Mouse (Mus musculus): Measurements from ENCODE around the gene Gm1123. TPM values are rescaled to one million over a fixed set of nuclear protein-coding genes. Genes with fewer than 3 reads are reported as not detected.
A peak's percentile ranks its signal among the peaks of the same experiment; 100 is the strongest.

Gene Gm1123
- polyA plus RNA-seq, 1 experiment, result 0.05 TPM

DNA sequence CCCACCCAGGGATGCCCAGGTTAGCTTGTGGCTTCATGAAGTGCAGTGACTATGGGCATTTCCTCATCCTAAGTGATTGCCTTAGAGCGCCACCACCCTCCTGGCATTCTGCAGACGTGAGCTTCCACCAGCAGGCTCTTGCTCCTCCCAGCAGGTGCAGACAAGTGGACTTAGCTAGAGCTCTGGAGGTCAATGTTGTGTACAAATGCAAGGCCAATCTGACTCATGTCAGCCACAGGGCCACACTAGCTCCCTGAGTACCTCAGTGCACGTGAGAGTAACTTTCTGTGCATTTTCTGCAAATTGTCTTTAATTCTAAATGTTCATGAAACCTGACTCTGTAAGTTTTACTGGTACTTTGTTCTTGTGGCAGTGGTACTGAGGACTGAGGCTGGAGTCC lies 19.2 kb downstream of the Gm1123 start:
- no peak for TF ChIP-seq POLR2A (IDR thresholded peaks at IDR 0.05; ENCODE audit: low read depth, low read length)
- no peak for TF ChIP-seq CTCF (IDR thresholded peaks at IDR 0.05; ENCODE audit: extremely low read depth, insufficient read depth, insufficient read length, insufficient replicate concordance)
- no peaks in the 10 kb centered on the region for H3K27me3 ChIP-seq (ENCODE audit: control insufficient read depth, insufficient read depth, low read length)
- H3K36me3 ChIP-seq (ENCODE audit: control insufficient read depth, insufficient read depth, low read length), result no peaks in the 10 kb centered on the region
- 77% methylated on average over 3 of the region's 3 CpGs for WGBS
- no peak overlapping the region for H3K27ac ChIP-seq (ENCODE audit: insufficient read depth, low read length)
- DNase-seq (ENCODE audit: low read depth in 1 of 2, low spot score in 2 of 2), result no peak
- no peaks in the 10 kb centered on the region for H3K4me1 ChIP-seq (ENCODE audit: control insufficient read depth, insufficient read depth, insufficient read length)
- H3K4me3 ChIP-seq (ENCODE audit: extremely low read depth, insufficient read depth, insufficient read length), result no peak overlapping the region

DNA sequence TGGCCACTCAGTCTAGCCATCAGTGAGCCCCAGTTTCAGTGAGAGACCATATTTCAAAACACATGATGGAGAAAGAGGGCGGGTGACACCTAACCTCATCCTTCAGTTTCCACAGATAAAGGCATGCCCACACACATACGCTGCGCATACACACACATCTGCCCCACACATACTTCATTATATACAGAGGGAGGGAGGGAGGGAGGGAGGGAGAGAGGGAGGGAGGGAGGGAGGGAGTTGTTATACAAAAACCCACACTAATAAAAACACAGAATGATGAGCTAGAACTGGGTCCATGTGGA lies 25.7 kb downstream of the Gm1123 start:
- H3K36me3 ChIP-seq (ENCODE audit: control insufficient read depth, insufficient read depth, low read length), result peaks cover 3% of the 10 kb centered on the region; the same call in 1 of the 2 replicates
- TF ChIP-seq POLR2A (IDR thresholded peaks at IDR 0.05; ENCODE audit: low read depth, low read length), result no peak
- no peak for TF ChIP-seq CTCF (IDR thresholded peaks at IDR 0.05; ENCODE audit: extremely low read depth, insufficient read depth, insufficient read length, insufficient replicate concordance)
- H3K4me3 ChIP-seq (ENCODE audit: extremely low read depth, insufficient read depth, insufficient read length), result peak overlapping the region; percentile 10; the same call in 1 of the 2 replicates
- 81% methylated on average over 3 of the region's 3 CpGs for WGBS
- DNase-seq (ENCODE audit: low read depth in 1 of 2, low spot score in 2 of 2), result no peak
- H3K27ac ChIP-seq (ENCODE audit: insufficient read depth, low read length), result peak overlapping the region; percentile 1; the same call in 1 of the 2 replicates
- no peaks in the 10 kb centered on the region for H3K27me3 ChIP-seq (ENCODE audit: control insufficient read depth, insufficient read depth, low read length)
- H3K4me1 ChIP-seq (ENCODE audit: control insufficient read depth, insufficient read depth, insufficient read length), result no peaks in the 10 kb centered on the region

GRCm38 (mm10) chr9:99009069-99009897 lies 26.2 kb downstream of the Gm1123 start:
- no peak for TF ChIP-seq CTCF (IDR thresholded peaks at IDR 0.05; ENCODE audit: extremely low read depth, insufficient read depth, insufficient read length, insufficient replicate concordance)
- TF ChIP-seq POLR2A (IDR thresholded peaks at IDR 0.05; ENCODE audit: low read depth, low read length), result no peak
- peak overlapping the region; percentile 39 for H3K4me3 ChIP-seq (ENCODE audit: extremely low read depth, insufficient read depth, insufficient read length)
- peaks cover 3% of the 10 kb centered on the region; the same call in 1 of the 2 replicates for H3K36me3 ChIP-seq (ENCODE audit: control insufficient read depth, insufficient read depth, low read length)
- H3K27me3 ChIP-seq (ENCODE audit: control insufficient read depth, insufficient read depth, low read length), result no peaks in the 10 kb centered on the region
- H3K4me1 ChIP-seq (ENCODE audit: control insufficient read depth, insufficient read depth, insufficient read length), result no peaks in the 10 kb centered on the region
- H3K27ac ChIP-seq (ENCODE audit: insufficient read depth, low read length), result peak overlapping the region; percentile 40
- peak in 1 of 2 experiments; percentile 12 for DNase-seq (ENCODE audit: low read depth in 1 of 2, low spot score in 2 of 2)
- WGBS, result 50% methylated on average over 12 of the region's 12 CpGs

- no peaks in the 10 kb centered on the region for H3K27me3 ChIP-seq (ENCODE audit: control insufficient read depth, insufficient read depth, low read length)
- TF ChIP-seq POLR2A (IDR thresholded peaks at IDR 0.05; ENCODE audit: low read depth, low read length), result no peak
- no peak for TF ChIP-seq CTCF (IDR thresholded peaks at IDR 0.05; ENCODE audit: extremely low read depth, insufficient read depth, insufficient read length, insufficient replicate concordance)
- WGBS, result 75% methylated on average over 6 of the region's 6 CpGs
- DNase-seq (ENCODE audit: low read depth in 1 of 2, low spot score in 2 of 2), result no peak
- H3K27ac ChIP-seq (ENCODE audit: insufficient read depth, low read length), result no peak overlapping the region
- H3K4me3 ChIP-seq (ENCODE audit: extremely low read depth, insufficient read depth, insufficient read length), result no peak overlapping the region
- H3K36me3 ChIP-seq (ENCODE audit: control insufficient read depth, insufficient read depth, low read length), result peaks cover 19% of the 10 kb centered on the region
- H3K4me1 ChIP-seq (ENCODE audit: control insufficient read depth, insufficient read depth, insufficient read length), result no peaks in the 10 kb centered on the region
Observed at GRCm38 (mm10) chr9:99001326-99001725, 34.2 kb downstream of the Gm1123 start.

DNA sequence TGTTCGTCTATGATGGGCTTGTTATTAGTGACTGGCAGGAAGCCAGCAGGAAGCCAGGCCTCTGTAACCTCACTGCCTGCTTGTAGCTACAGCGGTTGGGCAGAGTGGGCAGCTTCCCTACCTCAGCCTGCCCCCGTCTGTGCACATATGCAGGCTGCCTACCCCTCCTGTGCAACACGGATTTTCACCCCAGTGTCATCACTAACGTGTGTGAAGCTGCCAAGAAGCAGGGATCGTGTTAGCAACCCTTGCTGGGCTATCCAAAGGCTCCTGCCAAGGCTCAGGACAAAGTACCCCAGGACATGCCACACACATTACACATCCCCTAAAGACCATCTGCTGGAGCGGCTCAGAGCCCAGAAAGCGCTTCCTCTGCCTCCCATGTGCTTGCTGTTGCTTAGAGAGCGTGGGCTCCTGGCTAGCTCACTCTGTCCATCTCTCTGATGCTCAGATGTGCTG lies 35.6 kb downstream of the Gm1123 start:
- Histone ChIP-seq H3K4me3 (ENCODE audit: extremely low read depth, insufficient read depth, insufficient read length) (no peak overlapping the region), H3K4me1 (ENCODE audit: control insufficient read depth, insufficient read depth, insufficient read length) (no peaks in the 10 kb centered on the region), H3K27ac (ENCODE audit: insufficient read depth, low read length) (no peak overlapping the region), H3K27me3 (ENCODE audit: control insufficient read depth, insufficient read depth, low read length) (no peaks in the 10 kb centered on the region), H3K36me3 (ENCODE audit: control insufficient read depth, insufficient read depth, low read length) (peaks cover 19% of the 10 kb centered on the region)
- TF ChIP-seq CTCF (IDR thresholded peaks at IDR 0.05; ENCODE audit: extremely low read depth, insufficient read depth, insufficient read length, insufficient replicate concordance) (no peak), POLR2A (IDR thresholded peaks at IDR 0.05; ENCODE audit: low read depth, low read length) (no peak)
- 55% methylated on average over 9 of the region's 9 CpGs for WGBS
- no peak for DNase-seq (ENCODE audit: low read depth in 1 of 2, low spot score in 2 of 2)

DNA sequence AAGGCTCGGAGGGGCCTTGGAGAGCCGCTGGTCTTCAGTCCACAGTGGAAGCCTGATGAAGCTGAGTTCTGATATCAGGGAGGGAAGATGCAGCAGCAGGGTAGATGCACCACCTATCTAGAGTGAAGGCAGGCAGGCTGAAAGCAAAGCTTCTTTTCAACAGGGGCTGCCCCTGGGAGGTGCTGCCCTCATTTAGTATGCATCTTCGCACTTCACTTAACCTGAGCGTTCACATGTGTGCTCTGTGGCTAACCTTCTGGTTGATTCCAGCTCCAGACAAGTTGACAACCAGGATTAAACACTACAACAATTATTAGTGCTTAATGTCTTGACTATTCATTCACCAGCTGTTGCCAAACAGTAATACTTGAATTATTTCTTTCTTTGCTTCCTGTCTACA lies 41.4 kb downstream of the Gm1123 start:
- H3K4me3 ChIP-seq (ENCODE audit: extremely low read depth, insufficient read depth, insufficient read length), result no peak overlapping the region
- H3K4me1 ChIP-seq (ENCODE audit: control insufficient read depth, insufficient read depth, insufficient read length), result peaks cover 6% of the 10 kb centered on the region; the same call in 1 of the 2 replicates
- DNase-seq (ENCODE audit: low read depth in 1 of 2, low spot score in 2 of 2), result no peak
- whole genome bisulfite sequencing, result 77% methylated on average over 4 of the region's 4 CpGs
- H3K36me3 ChIP-seq (ENCODE audit: control insufficient read depth, insufficient read depth, low read length), result peaks cover 14% of the 10 kb centered on the region
- H3K27me3 ChIP-seq (ENCODE audit: control insufficient read depth, insufficient read depth, low read length), result no peaks in the 10 kb centered on the region
- 0 out of 2 replicates have a peak overlapping the region, but pooled peaks have one; percentile 9 for H3K27ac ChIP-seq (ENCODE audit: insufficient read depth, low read length)
- TF ChIP-seq CTCF (IDR thresholded peaks at IDR 0.05; ENCODE audit: extremely low read depth, insufficient read depth, insufficient read length, insufficient replicate concordance) (no peak), POLR2A (IDR thresholded peaks at IDR 0.05; ENCODE audit: low read depth, low read length) (no peak)

GRCm38 (mm10) chr9:98987131-98987530 lies 48.4 kb downstream of the Gm1123 start:
- no peaks in the 10 kb centered on the region for H3K36me3 ChIP-seq (ENCODE audit: control insufficient read depth, insufficient read depth, low read length)
- 54% methylated on average over 9 of the region's 9 CpGs for WGBS
- H3K27me3 ChIP-seq (ENCODE audit: control insufficient read depth, insufficient read depth, low read length), result no peaks in the 10 kb centered on the region
- H3K4me1 ChIP-seq (ENCODE audit: control insufficient read depth, insufficient read depth, insufficient read length), result peaks cover 2% of the 10 kb centered on the region
- H3K4me3 ChIP-seq (ENCODE audit: extremely low read depth, insufficient read depth, insufficient read length), result peak overlapping the region; percentile 77; the same call in 1 of the 2 replicates
- TF ChIP-seq CTCF (IDR thresholded peaks at IDR 0.05; ENCODE audit: extremely low read depth, insufficient read depth, insufficient read length, insufficient replicate concordance) (no peak), POLR2A (IDR thresholded peaks at IDR 0.05; ENCODE audit: low read depth, low read length) (no peak)
- no peak overlapping the region for H3K27ac ChIP-seq (ENCODE audit: insufficient read depth, low read length)
- no peak for DNase-seq (ENCODE audit: low read depth in 1 of 2, low spot score in 2 of 2)
